Mouse (Mus musculus) heart, embryonic 14.5 days (tissue): ENCODE measurements around the gene Cpn2. TPM values are rescaled to one million over a fixed set of nuclear protein-coding genes. Genes with fewer than 3 reads are reported as not detected.

Experiments used
- polyA plus RNA-seq: library from polyadenylated mRNA; unstranded; fragments of >200 nt; fragmentation: Nextera tagmentation; extraction: Ambion mirVana; gene quantifications from 2 replicates; pipeline ENCODE4 v1.2.1, GENCODE M21; 2014

The Cpn2 gene
- polyA plus RNA-seq, 1 experiment from 2014 or later, result not detected

Other genes with a start within 250 kb of the Cpn2 start
- 23.1 and 25.4 TPM in 2 replicates for gene Hes1, start 203.1 kb downstream of the Cpn2 start, polyA plus RNA-seq
- gene Lrrc15, start 15.8 kb upstream of the Cpn2 start, polyA plus RNA-seq, result 0.19 and 0.39 TPM in 2 replicates
- gene Gp5, start 43.3 kb upstream of the Cpn2 start, polyA plus RNA-seq, result 0.50 and 0.63 TPM in 2 replicates
- gene Atp13a3, start 138.5 kb upstream of the Cpn2 start, polyA plus RNA-seq, result 13.3 TPM in 2 replicates